Mouse (Mus musculus): ENCODE measurements around the gene Accs.

- no peak for TF ChIP-seq CTCF (IDR thresholded peaks at IDR 0.05; ENCODE audit: low read depth, low read length)
- TF ChIP-seq POLR2A (IDR thresholded peaks at IDR 0.05; ENCODE audit: insufficient read depth, low read length): no peak
Measured at GRCm38 (mm10) chr2:93791516-93792499, 57.9 kb downstream of the Accs start.

Data from ES-Bruce4 (cell line).